Mouse (Mus musculus) frontal cortex, postnatal 10 days (tissue): ENCODE results near the gene Nr1d2.
"Not testable (repeated sequence)": the region's sequence is repeated elsewhere in the genome, so short reads cannot be mapped to it uniquely, and the experiment has no call there.

Source experiments
- DNase-seq, 2 experiments: peaks; one replicate each; pipeline ENCODE4 v3.0.0; 2022; ENCODE audit warnings: low spot score in 2 of 2, mixed read lengths in 1 of 2

The Nr1d2 gene

GRCm38 (mm10) chr14:18238750-18239731, at the start of gene Nr1d2:
Gene Nr1d2, minus strand, starts transcription at chr14:18239127.
- DNase-seq = peak; percentile 98 to 99

GRCm38 (mm10) chr14:18287391-18287790, 48.5 kb upstream of the Nr1d2 start:
- DNase-seq = no peak

GRCm38 (mm10) chr14:18286441-18286840, 47.5 kb upstream of the Nr1d2 start:
- DNase-seq = no peak

- no peak for DNase-seq
Measured at GRCm38 (mm10) chr14:18285476-18285875, 46.5 kb upstream of the Nr1d2 start.

GRCm38 (mm10) chr14:18284581-18284980, 45.7 kb upstream of the Nr1d2 start:
- DNase-seq = no peak

- DNase-seq = no peak
Measured at GRCm38 (mm10) chr14:18280375-18280774, 41.4 kb upstream of the Nr1d2 start.

GRCm38 (mm10) chr14:18274526-18274925, 35.6 kb upstream of the Nr1d2 start:
- DNase-seq = no peak

- no peak for DNase-seq
Measured at GRCm38 (mm10) chr14:18271666-18272065, 32.7 kb upstream of the Nr1d2 start.

- peak; percentile 98 to 99 for DNase-seq
Measured at GRCm38 (mm10) chr14:18270529-18271441, 31.9 kb upstream of the Nr1d2 start, which contains the start of the genes Nkiras1 and Rpl15. Gene Nkiras1, plus strand, starts transcription at chr14:18271136. Gene Rpl15, minus strand, starts transcription at chr14:18271391.

- DNase-seq = not testable (repeated sequence)
Measured at GRCm38 (mm10) chr14:18269947-18270528, 31.1 kb upstream of the Nr1d2 start.

GRCm38 (mm10) chr14:18263427-18263826, 24.5 kb upstream of the Nr1d2 start:
- no peak for DNase-seq

GRCm38 (mm10) chr14:18261203-18261602, 22.3 kb upstream of the Nr1d2 start:
- DNase-seq = no peak

GRCm38 (mm10) chr14:18242638-18243130, 3.8 kb upstream of the Nr1d2 start:
- no peak for DNase-seq

- no peak for DNase-seq
Measured at GRCm38 (mm10) chr14:18241786-18242185, 2.9 kb upstream of the Nr1d2 start.

GRCm38 (mm10) chr14:18240132-18240531, 1.2 kb upstream of the Nr1d2 start:
- no peak for DNase-seq

- peak; percentile 97 to 98 for DNase-seq
Measured at GRCm38 (mm10) chr14:18238131-18238749, 687 bp downstream of the Nr1d2 start.

- DNase-seq = no peak
Measured at GRCm38 (mm10) chr14:18237381-18237780, 1.5 kb downstream of the Nr1d2 start.

- not testable (repeated sequence) for DNase-seq
Measured at GRCm38 (mm10) chr14:18236496-18237235, 2.3 kb downstream of the Nr1d2 start.

GRCm38 (mm10) chr14:18233981-18234960, 4.7 kb downstream of the Nr1d2 start:
- DNase-seq = no peak
